Mouse (Mus musculus): Measurements from ENCODE around the gene Bmpr2. TPM values are rescaled to one million over a fixed set of nuclear protein-coding genes. Genes with fewer than 3 reads are reported as not detected.
A peak's percentile ranks its signal among the peaks of the same experiment; 100 is the strongest.
"Not testable (repeated sequence)": the region's sequence is repeated elsewhere in the genome, so short reads cannot be mapped to it uniquely, and the experiment has no call there.

Bmpr2 gene
- polyA plus RNA-seq, 1 experiment from 2014 or later, result 14.2 TPM

GRCm38 (mm10) chr1:59749724-59750123 is 13.5 kb upstream of the Bmpr2 start:
- not testable (repeated sequence) for H3K9me3 ChIP-seq (ENCODE audit: control insufficient read depth, low read length)

GRCm38 (mm10) chr1:59755298-59755697 is 7.9 kb upstream of the Bmpr2 start:
- no peaks in the 10 kb centered on the region for H3K9me3 ChIP-seq (ENCODE audit: control insufficient read depth, low read length)
- no peak overlapping the region for H3K27ac ChIP-seq (ENCODE audit: low read depth, low read length)
- 83% methylated on average over 1 of the region's 1 CpGs for WGBS
- no peak overlapping the region for H3K4me3 ChIP-seq (ENCODE audit: low read length)
- no peak overlapping the region for H3K9ac ChIP-seq (ENCODE audit: low read depth, low read length)
- no peak for ATAC-seq (ENCODE audit: low FRiP score, low TSS enrichment)
- no peak overlapping the region for H3K4me2 ChIP-seq (replicated peaks; ENCODE audit: low read depth, low read length)
- no peaks in the 10 kb centered on the region for H3K4me1 ChIP-seq (ENCODE audit: control insufficient read depth, insufficient read depth, low read length)
- H3K36me3 ChIP-seq (ENCODE audit: control insufficient read depth, insufficient read depth, low read length), result no peaks in the 10 kb centered on the region
- H3K27me3 ChIP-seq (ENCODE audit: control insufficient read depth, insufficient read depth, low read length), result no peaks in the 10 kb centered on the region

More at GRCm38 (mm10) chr1:59749724-59750123, 13.5 kb upstream of the Bmpr2 start:
- not testable (repeated sequence) for ATAC-seq (ENCODE audit: low FRiP score, low TSS enrichment); H3K4me2 ChIP-seq (replicated peaks; ENCODE audit: low read depth, low read length); H3K9ac ChIP-seq (ENCODE audit: low read depth, low read length); H3K36me3 ChIP-seq (ENCODE audit: control insufficient read depth, insufficient read depth, low read length); H3K27me3 ChIP-seq (ENCODE audit: control insufficient read depth, insufficient read depth, low read length); H3K4me1 ChIP-seq (ENCODE audit: control insufficient read depth, insufficient read depth, low read length); H3K27ac ChIP-seq (ENCODE audit: low read depth, low read length); H3K4me3 ChIP-seq (ENCODE audit: low read length)
- WGBS, result 75% methylated on average over 5 of the region's 5 CpGs

- no peaks in the 10 kb centered on the region for H3K27me3 ChIP-seq (ENCODE audit: control insufficient read depth, insufficient read depth, low read length)
- H3K4me1 ChIP-seq (ENCODE audit: control insufficient read depth, insufficient read depth, low read length), result no peaks in the 10 kb centered on the region
- no peak overlapping the region for H3K9ac ChIP-seq (ENCODE audit: low read depth, low read length)
- no peak for ATAC-seq (ENCODE audit: low FRiP score, low TSS enrichment)
- H3K36me3 ChIP-seq (ENCODE audit: control insufficient read depth, insufficient read depth, low read length), result no peaks in the 10 kb centered on the region
- no peak overlapping the region for H3K27ac ChIP-seq (ENCODE audit: low read depth, low read length)
- H3K4me2 ChIP-seq (replicated peaks; ENCODE audit: low read depth, low read length), result no peak overlapping the region
- 71% methylated on average over 1 of the region's 1 CpGs for WGBS
- H3K4me3 ChIP-seq (ENCODE audit: low read length), result no peak overlapping the region
- no peaks in the 10 kb centered on the region for H3K9me3 ChIP-seq (ENCODE audit: control insufficient read depth, low read length)
Measured at GRCm38 (mm10) chr1:59758325-59758724, 4.9 kb upstream of the Bmpr2 start.

- Histone ChIP-seq H3K27me3 (ENCODE audit: control insufficient read depth, insufficient read depth, low read length) (no peaks in the 10 kb centered on the region), H3K36me3 (ENCODE audit: control insufficient read depth, insufficient read depth, low read length) (no peaks in the 10 kb centered on the region), H3K9me3 (ENCODE audit: control insufficient read depth, low read length) (no peaks in the 10 kb centered on the region), H3K4me1 (ENCODE audit: control insufficient read depth, insufficient read depth, low read length) (peaks cover 10% of the 10 kb centered on the region; the same call in 1 of the 2 replicates), H3K9ac (ENCODE audit: low read depth, low read length) (peak overlapping the region; percentile 93), H3K4me3 (ENCODE audit: low read length) (peak overlapping the region; percentile 56), H3K4me2 (replicated peaks; ENCODE audit: low read depth, low read length) (peak overlapping the region; percentile 84), H3K27ac (ENCODE audit: low read depth, low read length) (peak overlapping the region; percentile 99)
- WGBS, result under 1% methylated on average over 10 of the region's 10 CpGs
- ATAC-seq (ENCODE audit: low FRiP score, low TSS enrichment), result no peak; the same call in 1 of the 2 replicates
Measured at GRCm38 (mm10) chr1:59762208-59762607, 992 bp upstream of the Bmpr2 start.

- peak overlapping the region; percentile 84 for H3K4me2 ChIP-seq (replicated peaks; ENCODE audit: low read depth, low read length)
- WGBS, result under 1% methylated on average over 44 of the region's 44 CpGs
- H3K9ac ChIP-seq (ENCODE audit: low read depth, low read length), result peak overlapping the region; percentile 93
- peak overlapping the region; percentile 56 for H3K4me3 ChIP-seq (ENCODE audit: low read length)
- no peaks in the 10 kb centered on the region for H3K36me3 ChIP-seq (ENCODE audit: control insufficient read depth, insufficient read depth, low read length)
- peaks cover 10% of the 10 kb centered on the region; the same call in 1 of the 2 replicates for H3K4me1 ChIP-seq (ENCODE audit: control insufficient read depth, insufficient read depth, low read length)
- H3K27me3 ChIP-seq (ENCODE audit: control insufficient read depth, insufficient read depth, low read length), result no peaks in the 10 kb centered on the region
- H3K9me3 ChIP-seq (ENCODE audit: control insufficient read depth, low read length), result no peaks in the 10 kb centered on the region
- H3K27ac ChIP-seq (ENCODE audit: low read depth, low read length), result peak overlapping the region; percentile 99
- ATAC-seq (ENCODE audit: low FRiP score, low TSS enrichment), result peak; percentile 40
Measured at GRCm38 (mm10) chr1:59762651-59763163, 493 bp upstream of the Bmpr2 start.

GRCm38 (mm10) chr1:59763781-59764251 is 616 bp downstream of the Bmpr2 start:
- peak; percentile 74 for ATAC-seq (ENCODE audit: low FRiP score, low TSS enrichment)
- H3K9ac ChIP-seq (ENCODE audit: low read depth, low read length), result peak overlapping the region; percentile 93
- no peaks in the 10 kb centered on the region for H3K27me3 ChIP-seq (ENCODE audit: control insufficient read depth, insufficient read depth, low read length)
- peaks cover 10% of the 10 kb centered on the region; the same call in 1 of the 2 replicates for H3K4me1 ChIP-seq (ENCODE audit: control insufficient read depth, insufficient read depth, low read length)
- H3K4me2 ChIP-seq (replicated peaks; ENCODE audit: low read depth, low read length), result peak overlapping the region; percentile 84
- H3K36me3 ChIP-seq (ENCODE audit: control insufficient read depth, insufficient read depth, low read length), result no peaks in the 10 kb centered on the region
- under 1% methylated on average over 53 of the region's 55 CpGs for WGBS
- H3K27ac ChIP-seq (ENCODE audit: low read depth, low read length), result peak overlapping the region; percentile 99
- peak overlapping the region; percentile 56 for H3K4me3 ChIP-seq (ENCODE audit: low read length)
- H3K9me3 ChIP-seq (ENCODE audit: control insufficient read depth, low read length), result no peaks in the 10 kb centered on the region

- ATAC-seq (ENCODE audit: low FRiP score, low TSS enrichment), result peak; percentile 54; the same call in 1 of the 2 replicates
- Histone ChIP-seq H3K9ac (ENCODE audit: low read depth, low read length) (peak overlapping the region; percentile 93), H3K27ac (ENCODE audit: low read depth, low read length) (peak overlapping the region; percentile 99), H3K36me3 (ENCODE audit: control insufficient read depth, insufficient read depth, low read length) (no peaks in the 10 kb centered on the region), H3K9me3 (ENCODE audit: control insufficient read depth, low read length) (no peaks in the 10 kb centered on the region), H3K4me1 (ENCODE audit: control insufficient read depth, insufficient read depth, low read length) (peaks cover 10% of the 10 kb centered on the region; the same call in 1 of the 2 replicates), H3K4me2 (replicated peaks; ENCODE audit: low read depth, low read length) (peak overlapping the region; percentile 84), H3K4me3 (ENCODE audit: low read length) (peak overlapping the region; percentile 56), H3K27me3 (ENCODE audit: control insufficient read depth, insufficient read depth, low read length) (no peaks in the 10 kb centered on the region)
- WGBS, result under 1% methylated on average over 27 of the region's 27 CpGs
Measured at GRCm38 (mm10) chr1:59764407-59764971, 1.3 kb downstream of the Bmpr2 start.

GRCm38 (mm10) chr1:59765279-59765678 is 2.1 kb downstream of the Bmpr2 start:
- ATAC-seq (ENCODE audit: low FRiP score, low TSS enrichment), result no peak
- Histone ChIP-seq H3K27me3 (ENCODE audit: control insufficient read depth, insufficient read depth, low read length) (no peaks in the 10 kb centered on the region), H3K9me3 (ENCODE audit: control insufficient read depth, low read length) (no peaks in the 10 kb centered on the region), H3K9ac (ENCODE audit: low read depth, low read length) (peak overlapping the region; percentile 42; the same call in 1 of the 2 replicates), H3K27ac (ENCODE audit: low read depth, low read length) (no peak overlapping the region), H3K4me2 (replicated peaks; ENCODE audit: low read depth, low read length) (peak overlapping the region; percentile 84), H3K36me3 (ENCODE audit: control insufficient read depth, insufficient read depth, low read length) (no peaks in the 10 kb centered on the region), H3K4me3 (ENCODE audit: low read length) (peak overlapping the region; percentile 56), H3K4me1 (ENCODE audit: control insufficient read depth, insufficient read depth, low read length) (peaks cover 10% of the 10 kb centered on the region; the same call in 1 of the 2 replicates)
- 1% methylated on average over 4 of the region's 4 CpGs for WGBS

- peak overlapping the region; percentile 28; the same call in 1 of the 2 replicates for H3K9ac ChIP-seq (ENCODE audit: low read depth, low read length)
Measured at GRCm38 (mm10) chr1:59766626-59767025, 3.4 kb downstream of the Bmpr2 start.

More at GRCm38 (mm10) chr1:59766626-59767025, 3.4 kb downstream of the Bmpr2 start:
- no peaks in the 10 kb centered on the region for H3K9me3 ChIP-seq (ENCODE audit: control insufficient read depth, low read length)
- no peak for ATAC-seq (ENCODE audit: low FRiP score, low TSS enrichment)
- no peaks in the 10 kb centered on the region for H3K27me3 ChIP-seq (ENCODE audit: control insufficient read depth, insufficient read depth, low read length)
- peak overlapping the region; percentile 28 for H3K4me3 ChIP-seq (ENCODE audit: low read length)
- H3K36me3 ChIP-seq (ENCODE audit: control insufficient read depth, insufficient read depth, low read length), result no peaks in the 10 kb centered on the region
- peaks cover 16% of the 10 kb centered on the region for H3K4me1 ChIP-seq (ENCODE audit: control insufficient read depth, insufficient read depth, low read length)
- H3K4me2 ChIP-seq (replicated peaks; ENCODE audit: low read depth, low read length), result peak overlapping the region; percentile 39
- no peak overlapping the region for H3K27ac ChIP-seq (ENCODE audit: low read depth, low read length)
